Mouse (Mus musculus) hindbrain, embryonic 12.5 days (tissue): Measurements from ENCODE around the gene Ptpre. TPM values are rescaled to one million over a fixed set of nuclear protein-coding genes. Genes with fewer than 3 reads are reported as not detected.

Experiments used
- microRNA counts: library from miRNA; unstranded; fragments of <30 nt; microRNA quantifications from one replicate; lab custom pipeline; 2017
- microRNA-seq: library from miRNA; unstranded; fragments of <30 nt; microRNA quantifications from one replicate; pipeline ENCODE4, GENCODE M21; 2017
- polyA plus RNA-seq: library from polyadenylated mRNA; unstranded; fragments of >200 nt; fragmentation: Nextera tagmentation; extraction: Ambion mirVana; gene quantifications from 2 replicates; pipeline ENCODE4 v1.2.1, GENCODE M21; 2016

Gene Ptpre
- polyA plus RNA-seq, 1 experiment from 2014 or later = 2.5 TPM

MicroRNAs within 50 kb of the gene (microRNA counts, 519-probe panel; counts per million panel counts)
- microRNA mmu-miR-1962 (lab: Ali Mortazavi, UCI) = 470 counts per million, percentile 58 among the panel's probes with 10 or more counts

Small RNA genes lying within 50 kb of the gene (microRNA-seq; reads per million reads assigned to microRNA genes)
- not detected for gene Mir1962

Other genes starting within 250 kb of the Ptpre start
- 0.10 TPM in 1 of 2 replicates, not detected in the other for gene Foxi2, start 127.2 kb upstream of the Ptpre start, polyA plus RNA-seq
- not detected in 2 replicates for gene Clrn3, start 8.8 kb upstream of the Ptpre start, polyA plus RNA-seq
- 36.0 and 37.0 TPM in 2 replicates for gene Mki67, start 178.9 kb downstream of the Ptpre start, polyA plus RNA-seq